Mouse (Mus musculus) T-helper 17 cell (primary cell): ENCODE measurements at regions not wholly inside any gene's neighbourhood (a gene's known extent, or its start where the extent isn't known, plus 50 kb on each side); places are given as distances from the start of the nearest gene placed in this dataset.

Experiments used
- in situ Hi-C, 2 experiments: fragments of 300-600 bp; cut with MboI, MseI; formaldehyde crosslinking; loops; 1 replicate in 1 of 2; 2 replicates in 1 of 2; pipeline ENCODE4 v1.15.1; 2025; ENCODE audit warnings: high pct_unique_total_duplicates in 2 of 2

DNA sequence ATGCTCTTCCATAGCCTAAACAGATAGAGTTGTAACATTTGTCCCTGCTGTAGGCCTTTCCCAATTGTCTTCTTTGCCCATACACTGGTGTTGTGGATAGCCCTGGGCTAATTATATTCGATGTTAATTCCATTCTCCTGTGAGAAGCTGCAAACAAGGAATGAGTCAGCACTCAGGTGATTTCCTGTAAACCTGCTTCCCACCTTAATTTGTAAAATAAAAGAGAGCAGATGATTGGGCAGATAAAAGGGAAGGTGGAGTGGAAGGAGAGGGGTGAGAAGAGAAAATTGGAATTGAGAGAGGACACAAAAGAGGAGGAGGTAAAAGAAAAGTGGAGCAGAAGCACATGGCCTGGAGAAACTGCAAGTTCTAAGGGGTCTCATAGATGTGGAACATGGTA, 102.8 kb downstream of the Gc start:
- in situ Hi-C loops = loop anchor here in 1 of 2 experiments (5.0 kb wide), 2 partner anchors 53 to 98 kb away; no protein-coding TSS in a partner anchor

DNA sequence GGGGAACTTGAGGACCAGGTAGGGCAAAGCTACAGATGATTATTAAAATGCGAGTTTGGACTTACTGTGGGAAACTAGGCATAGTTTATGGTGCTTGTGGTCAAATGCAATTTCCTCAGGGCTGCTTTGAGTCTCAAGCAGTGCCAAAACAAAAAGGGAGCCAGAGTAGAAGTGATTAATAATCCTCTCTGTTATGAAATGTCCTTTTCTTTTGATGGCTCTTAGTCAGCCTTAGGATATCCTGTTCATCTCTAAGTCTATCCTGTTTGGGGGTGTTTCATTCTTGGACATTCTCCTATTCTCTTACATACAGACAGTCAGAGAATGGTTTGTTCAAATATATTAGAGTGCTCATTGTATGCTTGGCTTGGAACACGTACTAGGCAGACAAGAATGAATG, 109.9 kb downstream of the Gc start:
- in situ Hi-C loops = no loop called here

DNA sequence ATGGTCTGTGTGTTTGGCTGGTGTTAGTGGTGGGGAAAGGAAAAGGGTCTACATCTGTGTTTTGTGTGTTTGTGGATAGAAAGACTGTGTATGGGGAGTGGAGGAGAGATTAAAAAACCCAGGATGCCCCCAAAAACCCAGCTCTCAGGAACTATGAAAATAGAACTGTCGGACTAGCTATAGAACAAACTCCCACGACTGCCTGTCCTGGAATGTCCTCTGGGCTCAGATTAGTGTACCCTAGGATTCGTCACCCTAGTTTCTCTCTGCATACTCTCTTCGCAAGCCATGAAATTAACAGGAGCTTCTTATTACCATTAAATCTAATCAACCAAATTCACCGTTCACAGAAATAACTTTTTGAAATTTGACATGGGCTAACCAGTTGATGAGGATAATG, 117.2 kb downstream of the Gc start:
- in situ Hi-C loops = no loop called here

DNA sequence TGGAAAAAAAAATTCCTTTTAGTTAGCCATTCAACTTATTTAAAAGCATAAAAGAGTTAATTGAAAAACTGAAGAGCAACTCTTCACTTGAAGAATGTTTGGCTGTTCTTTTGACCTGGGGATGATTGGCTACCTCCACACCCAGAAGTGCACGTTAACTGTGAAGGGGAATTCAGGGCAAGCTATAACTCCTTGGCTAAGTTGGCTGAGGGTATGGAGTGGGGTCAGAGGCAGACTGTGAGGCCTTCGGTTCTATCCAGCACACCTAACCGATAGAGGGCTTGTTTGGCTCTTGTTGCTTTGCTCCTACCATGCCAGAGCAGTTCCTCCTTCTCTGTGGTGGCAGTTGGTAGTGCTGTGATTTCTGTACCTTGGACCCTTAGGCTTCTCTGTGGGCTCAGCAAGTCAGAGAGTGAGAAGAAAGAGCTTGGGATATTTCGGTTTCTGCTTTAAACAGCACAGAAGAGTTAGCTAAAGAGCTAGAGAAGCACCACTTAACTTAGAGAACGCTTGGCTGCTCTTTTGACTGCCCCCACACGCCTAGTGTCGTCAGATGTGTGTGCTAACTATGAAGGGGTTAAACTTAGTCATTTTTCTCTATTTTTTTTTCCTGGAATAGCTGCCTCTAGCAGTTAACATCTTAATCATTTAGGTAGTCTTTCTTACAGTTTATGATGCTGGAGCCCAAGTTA, 119.6 kb downstream of the Gc start:
- in situ Hi-C loops = no loop called here
